Mouse (Mus musculus): ENCODE measurements around the gene Iqsec1.

Gene Iqsec1

DNA sequence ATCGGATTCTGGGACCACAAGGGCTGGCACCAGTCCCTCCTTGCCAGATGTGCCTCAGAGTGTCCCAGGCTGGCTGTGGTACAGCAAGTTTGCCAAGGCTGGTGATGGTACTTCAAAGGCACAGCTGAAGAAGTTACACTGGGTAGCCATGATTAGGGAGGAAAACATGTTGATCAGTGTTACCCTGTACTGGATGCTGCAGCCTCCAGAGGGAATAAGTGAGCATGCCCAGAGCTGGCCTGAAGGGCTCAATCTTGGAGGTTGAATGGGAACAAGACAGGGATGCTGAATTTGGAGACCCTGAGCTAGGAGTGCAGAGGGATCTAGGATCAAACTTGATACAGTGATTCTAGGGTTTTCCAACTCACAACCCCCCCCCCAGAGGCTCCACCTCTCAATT lies 175.0 kb downstream of the Iqsec1 start:
- no peak for DNase-seq (ENCODE audit: low read depth, low spot score)

DNA sequence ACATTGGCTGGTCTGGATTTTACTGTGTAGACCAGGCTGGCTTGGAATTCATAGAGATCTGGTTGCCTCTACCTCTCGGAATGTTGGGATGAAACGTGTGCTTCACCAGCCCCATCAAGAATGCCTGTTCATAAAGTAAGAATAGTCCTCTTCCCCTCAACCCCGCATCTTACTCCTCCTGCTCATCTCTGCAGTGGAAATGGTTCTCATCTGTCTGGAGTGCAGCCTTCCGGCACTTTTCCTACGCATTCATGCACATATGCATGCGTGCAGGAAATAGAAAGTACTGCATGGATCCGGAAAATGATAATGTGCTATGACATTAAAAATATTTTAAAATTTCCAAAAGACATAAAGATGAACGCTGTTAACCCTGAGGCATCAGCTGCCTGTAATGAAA lies 175.9 kb downstream of the Iqsec1 start:
- DNase-seq (ENCODE audit: low read depth, low spot score): no peak

DNA sequence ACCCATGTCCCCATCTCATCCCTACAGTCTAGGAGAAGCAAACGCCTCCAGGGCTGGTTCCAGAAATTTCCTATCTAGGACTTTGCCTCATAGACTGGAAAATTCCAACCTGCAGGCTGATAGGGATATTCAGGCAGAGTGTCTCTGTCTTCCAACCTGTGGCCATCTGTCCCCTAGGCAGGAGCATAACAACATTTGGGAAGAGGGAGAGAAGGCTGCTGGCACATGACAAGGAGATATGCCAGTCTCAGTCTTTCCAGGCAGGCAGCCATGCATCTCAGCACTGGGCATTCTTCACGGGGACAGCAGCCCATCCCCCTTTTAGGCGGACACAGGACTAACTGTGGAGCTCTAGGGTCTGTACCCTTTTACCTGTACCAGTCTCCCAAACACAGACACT lies 176.4 kb downstream of the Iqsec1 start:
- DNase-seq (ENCODE audit: low read depth, low spot score): no peak

DNA sequence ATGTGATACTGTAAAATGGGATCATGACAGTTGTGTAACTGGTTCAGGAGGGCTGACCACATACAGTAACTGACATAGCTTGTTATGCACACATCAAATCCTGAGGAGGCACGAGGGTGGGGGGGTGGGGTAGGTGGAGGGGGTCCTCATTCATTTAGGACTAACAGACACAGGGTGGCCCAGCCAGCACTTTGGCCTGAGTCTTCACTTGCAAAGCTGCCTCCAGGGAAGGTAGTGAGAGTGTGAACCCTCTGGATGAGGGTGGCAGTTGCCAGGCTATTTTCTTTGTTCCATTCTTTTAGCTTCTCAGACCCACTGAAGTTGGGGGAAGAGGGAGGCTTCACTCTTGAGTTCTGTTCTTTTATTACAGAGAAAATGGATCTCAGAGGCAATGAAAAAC lies 177.9 kb downstream of the Iqsec1 start:
- no peak for DNase-seq (ENCODE audit: low read depth, low spot score)

DNA sequence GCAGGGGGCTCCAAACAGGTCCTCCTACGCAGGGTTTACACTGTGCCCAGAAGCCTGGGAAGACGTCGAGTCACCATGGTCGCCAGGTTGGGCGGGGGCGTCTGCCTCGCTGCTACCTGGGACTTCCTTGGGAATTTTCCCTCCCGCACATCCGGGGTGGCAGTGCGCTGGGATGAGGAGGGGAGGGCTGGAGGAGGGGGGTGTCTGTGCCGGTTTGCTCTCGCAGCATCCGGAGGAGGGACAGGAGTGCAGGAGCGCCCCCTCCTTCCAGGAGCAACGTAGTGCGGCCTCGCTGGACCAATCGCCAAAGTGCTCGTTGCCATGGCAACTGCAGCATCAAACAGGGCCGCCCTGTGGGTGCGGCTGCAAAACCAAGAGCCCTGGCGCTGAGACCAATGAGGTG lies 178.5 kb downstream of the Iqsec1 start:
- DNase-seq (ENCODE audit: low read depth, low spot score): peak; percentile 68

DNA sequence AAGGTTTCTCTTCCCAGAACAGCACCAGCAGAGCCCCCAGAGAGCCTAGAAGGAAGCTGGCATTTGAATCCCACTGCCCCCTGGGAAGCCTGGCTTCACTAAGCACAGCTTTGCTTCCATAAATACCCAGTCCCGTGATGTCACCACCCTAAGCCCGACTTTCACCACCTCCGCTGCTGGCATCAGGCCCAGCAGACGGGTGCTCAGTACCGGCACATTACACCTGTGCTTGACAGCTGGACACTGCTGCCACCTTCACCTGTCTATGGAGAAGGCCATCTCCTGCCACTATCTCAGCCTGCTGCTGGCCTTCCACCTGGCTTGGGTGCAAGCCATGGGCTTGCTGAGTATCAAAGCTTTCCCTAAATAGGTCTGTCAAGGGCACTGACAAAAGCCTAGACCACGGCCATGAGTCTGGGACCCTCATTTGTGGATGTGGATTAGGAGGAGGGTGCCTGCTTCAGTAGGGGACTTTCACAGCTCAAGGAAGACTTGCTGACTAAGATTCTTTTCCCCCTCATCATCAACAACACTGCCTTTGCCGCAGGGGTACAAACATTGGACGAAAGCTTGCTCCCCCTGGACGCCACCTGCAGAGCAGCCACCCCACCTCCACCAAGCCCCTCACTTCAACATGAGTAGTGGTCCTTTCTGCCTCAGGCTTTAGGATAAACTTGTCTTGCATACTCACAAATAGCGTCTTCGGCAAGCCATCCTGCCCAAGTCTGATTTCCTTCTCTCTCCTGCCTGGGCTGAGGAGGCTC lies 179.2 kb downstream of the Iqsec1 start:
- no peak for DNase-seq (ENCODE audit: low read depth, low spot score)

DNA sequence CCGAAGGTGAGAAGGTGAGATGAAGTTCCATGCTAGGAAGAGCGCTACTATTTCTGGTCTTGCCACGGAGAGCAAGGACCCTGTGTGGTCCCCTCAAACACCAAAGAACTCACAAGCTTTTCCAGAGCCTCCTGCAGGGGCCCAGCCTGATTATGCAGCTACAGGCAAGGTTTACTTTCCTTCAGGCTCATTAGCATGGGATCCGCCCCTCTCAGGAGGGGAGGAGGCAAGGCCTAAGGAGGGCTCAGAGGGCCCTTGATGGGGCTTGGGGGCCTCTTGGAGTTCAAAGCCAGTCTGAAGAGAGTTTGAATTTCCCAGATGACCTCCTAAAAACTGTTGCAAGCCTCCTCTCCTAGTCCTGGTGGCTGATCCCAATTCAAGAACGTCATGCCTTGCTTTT lies 179.9 kb downstream of the Iqsec1 start:
- DNase-seq (ENCODE audit: low read depth, low spot score): no peak

DNA sequence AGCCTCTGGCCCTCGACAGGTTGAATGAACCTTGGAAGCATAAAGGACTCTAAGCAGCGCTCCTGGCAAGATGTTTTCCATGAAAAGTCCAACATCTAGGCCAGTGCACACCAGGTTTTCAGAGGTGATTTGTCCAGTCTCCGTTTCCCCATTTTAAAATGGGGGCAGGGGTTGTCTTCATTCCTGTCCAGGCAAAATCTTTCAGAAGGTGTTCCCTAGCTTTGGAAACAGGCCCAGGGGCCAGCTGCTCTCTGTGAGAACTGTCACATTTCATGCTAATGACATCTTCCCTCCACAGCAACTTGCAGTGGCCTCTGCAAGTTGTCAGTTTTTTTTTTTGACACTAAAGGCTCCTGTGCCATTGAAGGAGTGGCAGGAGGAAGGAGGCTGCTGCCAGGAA lies 180.4 kb downstream of the Iqsec1 start:
- DNase-seq (ENCODE audit: low read depth, low spot score): no peak

DNA sequence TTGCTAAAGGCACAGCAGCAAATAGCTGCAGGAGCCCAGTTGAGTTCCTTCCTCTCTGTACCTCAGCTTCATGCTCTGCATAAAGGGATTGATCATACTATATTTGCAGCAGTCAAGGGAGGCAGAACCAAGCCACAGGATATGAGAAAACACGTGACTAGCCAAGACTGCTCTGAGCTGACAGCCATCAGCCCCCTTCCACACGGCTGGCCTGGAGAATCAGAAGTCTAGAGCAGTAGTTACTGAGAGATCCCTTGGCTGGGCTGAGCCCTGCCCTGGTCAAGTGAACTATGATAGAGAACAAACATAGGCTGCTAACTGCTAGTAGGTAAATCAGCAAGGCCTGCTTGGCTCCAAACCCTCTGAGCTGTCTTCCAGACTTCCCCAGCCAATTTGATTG lies 180.9 kb downstream of the Iqsec1 start:
- DNase-seq (ENCODE audit: low read depth, low spot score): no peak

DNA sequence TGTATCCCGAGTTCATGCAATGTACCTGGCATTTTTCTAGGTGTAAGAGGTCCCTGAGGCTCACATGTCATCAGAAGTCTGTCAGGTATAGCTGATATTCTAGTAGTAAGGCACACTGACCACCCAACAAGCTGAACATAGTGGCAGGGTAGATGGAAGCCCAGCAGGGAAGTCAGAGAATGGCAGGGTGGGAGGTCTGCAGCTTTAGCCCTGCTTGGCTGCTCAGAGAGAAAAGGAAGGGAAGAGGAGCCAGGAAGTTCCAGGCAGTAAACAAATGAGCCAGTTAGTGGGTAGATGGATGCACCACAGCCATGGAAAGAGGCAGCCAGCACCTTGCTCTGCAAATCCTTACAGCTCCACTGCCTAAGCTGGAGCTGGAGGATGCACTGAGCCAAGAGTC lies 181.7 kb downstream of the Iqsec1 start:
- no peak for DNase-seq (ENCODE audit: low read depth, low spot score)

DNA sequence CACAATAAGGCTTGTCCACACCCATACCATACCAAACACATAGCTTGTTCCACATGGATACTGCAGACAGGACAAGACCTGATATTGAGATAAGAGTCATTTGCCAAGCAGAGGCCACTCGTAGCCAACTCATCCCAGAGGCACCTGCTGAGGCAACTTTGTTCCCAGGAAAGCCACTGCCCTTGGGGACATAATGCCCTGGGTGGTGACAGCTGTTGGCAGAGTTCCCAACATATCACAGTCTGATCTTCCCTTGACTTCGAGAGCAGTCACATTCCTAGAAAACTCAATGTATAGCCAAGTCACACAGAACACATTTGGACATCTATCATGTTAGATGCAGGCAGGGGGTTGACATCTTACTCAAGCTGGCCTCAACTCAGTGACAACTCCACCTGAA lies 183.4 kb downstream of the Iqsec1 start:
- DNase-seq (ENCODE audit: low read depth, low spot score): no peak

DNA sequence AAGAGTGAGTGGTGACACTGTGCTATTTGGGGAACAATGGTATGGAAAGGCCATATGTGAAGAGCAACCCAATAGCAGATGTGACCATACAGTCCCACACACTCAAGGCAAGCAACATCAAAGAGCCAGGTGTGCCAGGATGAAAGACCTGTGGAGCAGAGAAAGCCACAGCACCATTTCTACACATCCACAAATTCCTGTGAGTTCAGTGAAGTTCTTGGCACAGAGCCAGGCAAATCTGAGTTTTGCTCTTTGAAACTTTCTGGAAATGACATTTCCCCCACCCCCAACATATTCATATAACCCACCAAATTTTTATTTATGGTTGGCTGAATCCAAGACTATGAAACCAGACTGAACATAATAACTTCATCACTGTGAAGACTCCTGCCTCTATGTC lies 183.8 kb downstream of the Iqsec1 start:
- DNase-seq (ENCODE audit: low read depth, low spot score): no peak

DNA sequence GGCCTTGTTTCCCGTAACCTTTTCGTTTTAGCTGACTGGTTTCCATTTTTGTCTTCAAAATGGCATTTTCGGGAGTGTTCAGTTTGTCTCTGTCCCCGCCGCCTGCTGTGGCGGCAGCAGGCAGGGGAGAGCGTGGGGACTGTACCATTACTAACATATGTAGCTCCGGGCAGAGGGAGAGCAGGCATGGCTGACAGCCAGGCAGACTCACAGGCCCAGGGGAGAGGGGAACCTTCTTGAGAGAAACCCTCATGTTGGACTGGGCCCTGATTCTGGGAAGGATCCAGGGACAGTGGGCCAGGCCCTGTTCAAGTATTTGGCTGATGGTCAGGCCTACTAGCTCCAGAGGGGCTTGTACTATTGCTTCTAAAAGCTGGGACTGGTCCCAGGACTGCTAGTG lies 185.9 kb downstream of the Iqsec1 start:
- DNase-seq (ENCODE audit: low read depth, low spot score): no peak

DNA sequence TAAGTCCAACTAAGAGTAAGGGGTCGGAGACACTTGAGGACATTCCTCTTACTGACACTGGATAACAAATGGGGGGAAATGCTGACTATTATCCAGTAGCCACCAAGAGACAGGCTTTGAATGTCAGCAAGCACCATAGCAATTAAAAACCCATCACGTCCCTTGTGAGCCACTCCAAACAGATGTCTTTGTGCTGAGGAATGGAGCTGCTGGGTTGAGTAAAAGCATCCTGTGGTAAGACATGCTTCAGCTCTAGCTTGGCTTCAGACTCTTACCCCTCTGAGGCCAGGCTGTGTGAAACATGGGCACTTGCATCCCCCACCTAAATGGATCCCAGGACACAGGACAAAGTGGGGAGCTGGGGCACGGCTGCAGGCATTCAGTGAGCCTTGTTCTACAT lies 186.4 kb downstream of the Iqsec1 start:
- no peak for DNase-seq (ENCODE audit: low read depth, low spot score)

DNA sequence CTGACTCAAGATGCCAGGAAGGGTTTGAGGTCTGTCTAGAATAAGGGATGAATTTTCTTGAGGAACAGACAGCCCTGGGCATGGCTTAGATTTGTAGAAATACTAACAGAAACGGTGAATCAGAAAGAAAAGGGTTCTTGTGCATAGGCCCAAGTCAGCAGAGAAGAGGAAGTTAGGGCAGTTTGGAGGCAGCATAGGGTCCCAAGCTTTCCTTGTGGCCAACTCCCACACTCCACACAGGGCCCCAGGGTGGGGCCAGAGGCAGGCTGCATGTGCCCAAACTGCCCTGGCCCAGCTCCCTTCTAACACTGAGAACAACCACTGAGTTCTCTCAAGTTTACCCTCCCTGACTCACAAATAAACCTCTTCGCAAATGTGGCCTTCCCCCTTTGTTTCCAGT lies 187.7 kb downstream of the Iqsec1 start:
- DNase-seq (ENCODE audit: low read depth, low spot score): no peak

DNA sequence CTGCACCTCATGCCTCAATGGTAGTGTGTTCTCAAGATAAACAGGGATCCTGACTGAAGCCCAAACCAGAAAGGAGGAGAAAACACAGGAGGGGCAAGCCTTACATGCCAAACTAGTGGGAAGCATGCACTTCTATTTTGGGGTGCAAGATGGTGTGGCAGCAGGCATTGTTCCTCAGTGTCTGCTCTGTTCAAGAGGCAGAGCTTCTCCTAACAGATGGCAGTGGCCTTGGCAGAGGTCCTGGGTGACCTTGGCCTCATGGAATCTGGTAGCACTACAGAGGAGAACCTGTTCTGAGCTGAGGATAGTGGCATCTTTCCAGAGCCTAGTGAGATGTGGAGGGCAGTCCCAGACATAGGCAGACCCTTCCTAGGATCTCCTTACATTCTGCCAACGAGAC lies 189.4 kb downstream of the Iqsec1 start:
- DNase-seq (ENCODE audit: low read depth, low spot score): no peak

DNA sequence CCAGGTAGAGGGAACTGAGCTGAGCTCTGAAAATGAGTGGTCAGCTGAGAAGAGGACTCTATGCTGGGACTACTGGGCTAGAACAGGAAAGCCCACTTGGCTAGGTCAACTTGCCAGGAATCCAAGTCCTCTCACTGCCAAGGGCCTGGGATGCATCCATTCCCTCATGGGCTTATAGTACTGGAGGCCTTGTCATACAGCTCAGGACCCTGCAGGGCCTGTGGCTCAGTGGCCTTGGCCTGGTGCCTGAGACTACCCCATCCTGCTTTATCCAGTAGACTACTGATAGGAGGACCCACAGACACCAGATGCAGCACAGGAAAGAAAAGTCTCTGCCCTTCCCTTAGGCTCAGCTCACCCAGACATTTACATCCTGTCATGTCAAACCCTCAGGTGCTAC lies 190.3 kb downstream of the Iqsec1 start:
- no peak for DNase-seq (ENCODE audit: low read depth, low spot score)

DNA sequence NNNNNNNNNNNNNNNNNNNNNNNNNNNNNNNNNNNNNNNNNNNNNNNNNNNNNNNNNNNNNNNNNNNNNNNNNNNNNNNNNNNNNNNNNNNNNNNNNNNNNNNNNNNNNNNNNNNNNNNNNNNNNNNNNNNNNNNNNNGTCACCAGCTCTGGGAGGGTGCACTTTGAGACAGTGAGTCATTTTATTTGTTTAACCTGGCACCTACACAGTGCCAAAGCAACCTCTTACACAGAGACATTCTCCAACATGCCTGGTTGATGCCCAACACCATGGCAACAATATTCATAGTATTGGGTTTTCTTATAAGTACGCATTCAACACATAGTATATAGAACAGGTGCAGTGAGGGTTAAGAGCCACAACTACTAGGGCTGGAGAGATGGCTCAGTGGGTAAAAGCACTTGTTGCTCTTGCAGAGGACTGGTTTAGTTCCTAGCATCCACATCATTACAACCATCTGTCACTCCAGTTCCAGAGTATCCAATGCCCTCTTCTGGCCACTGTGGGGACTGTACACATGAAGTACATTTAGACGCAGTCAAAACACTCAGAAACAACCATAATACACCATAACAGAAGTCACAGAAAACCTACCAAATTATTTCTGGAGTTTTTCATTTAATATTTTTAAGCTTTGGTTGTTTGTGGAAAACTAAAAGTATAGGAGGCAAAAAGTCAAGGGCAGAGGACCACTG lies 191.4 kb downstream of the Iqsec1 start:
- no peak for DNase-seq (ENCODE audit: low read depth, low spot score)

DNA sequence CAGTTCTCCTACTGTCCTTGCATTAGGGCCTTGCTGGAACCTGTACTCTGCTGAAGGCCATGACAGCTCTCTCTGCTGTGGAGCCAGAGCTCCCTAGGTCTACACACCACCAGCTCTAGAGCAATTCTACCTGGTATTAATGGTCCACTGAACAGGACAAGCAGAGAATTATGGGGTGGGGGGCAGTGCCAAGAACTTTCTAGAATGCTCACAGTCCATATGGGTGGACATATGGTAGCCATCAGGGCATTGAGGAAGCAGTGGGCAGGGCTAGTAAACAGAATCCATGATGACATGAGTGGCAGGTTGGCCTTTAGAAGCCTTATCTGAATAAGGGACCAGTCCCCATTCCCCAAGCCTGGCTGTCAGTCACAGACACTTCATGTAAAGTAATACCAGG lies 197.6 kb downstream of the Iqsec1 start:
- no peak for DNase-seq (ENCODE audit: low read depth, low spot score)

DNA sequence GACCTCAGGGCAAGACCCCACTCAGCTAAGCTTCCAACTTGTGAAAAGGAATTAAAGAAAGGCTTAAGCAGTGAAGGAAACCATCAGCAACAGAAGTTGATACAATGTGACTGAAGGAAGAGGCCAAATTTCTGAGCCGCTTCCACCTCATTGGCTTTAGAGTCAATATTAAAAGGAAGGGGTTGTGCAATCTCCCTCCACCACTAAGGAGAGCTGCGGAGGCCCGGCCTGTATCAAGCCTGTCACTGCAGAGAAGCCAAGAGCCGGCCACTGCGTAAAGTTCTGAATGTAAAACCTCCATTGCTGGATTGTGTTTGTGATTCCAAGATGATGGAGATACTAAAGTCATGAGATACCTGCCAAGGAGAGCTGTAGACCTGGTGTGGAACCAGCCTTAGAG lies 199.0 kb downstream of the Iqsec1 start:
- DNase-seq (ENCODE audit: low read depth, low spot score): no peak

DNA sequence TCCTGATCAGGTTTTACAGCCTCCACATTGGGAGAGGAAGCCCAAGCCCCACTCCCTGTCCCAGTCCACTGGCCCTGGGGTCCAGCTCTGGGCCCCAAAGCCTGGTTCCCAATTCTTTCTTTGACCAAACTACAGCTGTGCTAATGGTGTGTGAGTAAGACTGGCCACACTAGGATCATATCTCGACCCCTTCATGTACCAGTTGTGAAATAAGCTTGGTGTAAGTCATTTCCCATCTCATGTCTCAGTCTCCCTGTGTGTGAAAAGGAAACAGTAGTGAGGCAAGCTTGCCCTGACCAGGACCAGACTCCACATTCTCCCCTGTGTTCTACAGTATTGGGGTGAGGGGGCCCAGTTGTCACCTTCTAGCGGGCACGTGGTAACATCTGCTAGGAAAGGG lies 200.9 kb downstream of the Iqsec1 start:
- DNase-seq (ENCODE audit: low read depth, low spot score): no peak

DNA sequence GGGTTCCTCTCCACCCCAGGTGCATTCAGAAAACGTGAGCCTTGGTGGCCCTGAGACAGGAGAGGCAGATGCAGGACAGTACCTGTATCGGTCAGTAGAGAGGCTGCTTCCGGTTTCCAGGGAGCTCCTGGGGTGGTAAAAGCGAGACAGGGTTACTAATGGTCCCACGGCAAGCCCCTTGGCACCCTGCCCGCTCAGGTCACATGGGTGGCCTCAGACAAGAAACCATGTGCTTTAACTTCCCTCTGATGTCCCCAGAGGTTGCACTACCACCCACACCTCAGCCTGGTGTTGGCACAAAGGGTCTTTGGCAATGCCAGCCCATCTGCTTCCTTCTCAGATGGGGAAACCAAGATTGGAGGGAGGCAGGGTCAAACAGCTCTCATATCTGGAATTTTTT lies 201.4 kb downstream of the Iqsec1 start:
- DNase-seq (ENCODE audit: low read depth, low spot score): no peak

DNA sequence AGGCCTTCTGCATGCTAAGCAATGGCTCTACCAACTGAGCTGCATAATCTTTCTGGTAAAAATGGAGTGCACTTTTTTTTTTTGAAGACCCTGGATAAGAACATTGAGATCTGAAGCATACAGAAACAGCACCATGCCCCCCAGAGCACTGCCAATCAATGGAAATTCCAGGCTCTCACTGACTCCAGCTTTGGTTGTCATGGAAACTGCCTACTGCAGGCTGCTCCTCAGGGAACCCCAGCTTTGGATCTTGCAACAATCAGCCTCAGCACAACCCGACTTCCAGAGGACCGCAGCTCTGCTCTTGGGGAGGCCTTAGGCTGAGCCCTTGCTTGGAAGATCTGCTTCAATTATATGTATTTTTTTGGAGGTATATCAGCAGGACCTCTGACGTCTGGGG lies 201.9 kb downstream of the Iqsec1 start:
- no peak for DNase-seq (ENCODE audit: low read depth, low spot score)

DNA sequence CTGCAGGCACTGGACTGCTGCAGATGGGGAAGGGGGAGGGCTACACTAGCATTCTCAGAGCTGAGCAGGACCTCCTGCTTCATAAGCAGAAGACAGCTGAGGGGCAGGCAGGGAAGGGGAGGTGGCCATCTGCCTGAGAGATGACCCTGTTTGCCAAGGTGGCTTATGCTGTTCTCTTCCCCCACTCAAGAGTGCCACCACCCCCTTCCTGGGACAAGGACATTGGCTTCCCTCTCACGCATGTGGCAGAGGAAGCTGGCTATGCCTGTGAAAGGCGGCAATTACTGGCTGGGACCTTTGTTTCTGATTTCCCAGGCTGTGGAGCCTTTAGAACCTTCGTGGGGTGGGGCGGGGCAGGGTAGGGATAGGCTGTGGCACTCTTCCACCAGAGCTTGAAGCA lies 204.5 kb downstream of the Iqsec1 start:
- no peak for DNase-seq (ENCODE audit: low read depth, low spot score)
